ENCODE assay signal across 7 mouse cellular contexts in genomic region chr5:15935831-15936710, GRCm38 (mm10). TPM values are rescaled to one million over a fixed set of nuclear protein-coding genes. Genes with fewer than 3 reads are reported as not detected.
DNase-seq lines count a peak whose midpoint lies in the region; ATAC-seq and TF ChIP-seq lines count a peak whose summit lies in the region.

No protein-coding gene starts in this region.

- peak overlapping the region; percentile 97 for H3K27ac ChIP-seq in forebrain, postnatal 0 days (ENCODE audit: low read depth, low read length)
- peak overlapping the region; percentile 98 for H3K27ac ChIP-seq in midbrain, embryonic 13.5 days

- peak overlapping the region; percentile 72 for H3K4me3 ChIP-seq in forebrain, postnatal 0 days (ENCODE audit: low read depth, low read length)
- peak overlapping the region; percentile 69 for H3K4me3 ChIP-seq in midbrain, embryonic 13.5 days (replicated peaks)

- ATAC-seq in forebrain, postnatal 0 days, result no peak
- no peak for ATAC-seq in midbrain, embryonic 13.5 days

- no peaks in the 10 kb centered on the region for H3K9me3 ChIP-seq in forebrain, postnatal 0 days (ENCODE audit: low read length)
- no peaks in the 10 kb centered on the region for H3K9me3 ChIP-seq in midbrain, embryonic 13.5 days

- TF ChIP-seq CTCF in forebrain, postnatal 0 days (IDR thresholded peaks at IDR 0.05; ENCODE audit: low read depth), result no peak

- peak; percentile 19 for DNase-seq in left cerebral cortex, adult 11 months (ENCODE audit: low spot score)
- DNase-seq in left cerebral cortex, postnatal 36 days (ENCODE audit: low spot score in 2 of 2), result no peak
- peak; percentile 32 to 64 for DNase-seq in cerebellum, postnatal 14 days
- DNase-seq in forebrain, postnatal 0 days, result no peak
- no peak for DNase-seq in ovary, postnatal 10 days (ENCODE audit: low spot score)
- DNase-seq in urinary bladder, postnatal 14 days (ENCODE audit: low spot score), result no peak

- H3K4me1 ChIP-seq in forebrain, postnatal 0 days (ENCODE audit: insufficient read depth), result no peaks in the 10 kb centered on the region
- peaks cover 13% of the 10 kb centered on the region; the same call in 1 of the 2 replicates for H3K4me1 ChIP-seq in midbrain, embryonic 13.5 days (replicated peaks)

- peak overlapping the region; percentile 81 for H3K4me2 ChIP-seq in forebrain, postnatal 0 days (ENCODE audit: low read depth)
- H3K4me2 ChIP-seq in midbrain, embryonic 13.5 days (replicated peaks), result peak overlapping the region; percentile 70

- no peaks in the 10 kb centered on the region for H3K36me3 ChIP-seq in forebrain, postnatal 0 days (ENCODE audit: insufficient read depth)
- no peaks in the 10 kb centered on the region for H3K36me3 ChIP-seq in midbrain, embryonic 13.5 days

- intact Hi-C loops in left cerebral cortex, postnatal 36 days (cut with DNase I), result loop anchor here (2.0 to 10.0 kb wide), 2 partner anchors 69 to 359 kb away; no protein-coding TSS in a partner anchor

- WGBS in forebrain, postnatal 0 days, result 20% methylated on average over 14 of the region's 14 CpGs
- WGBS in midbrain, embryonic 13.5 days, result 19% methylated on average over 14 of the region's 14 CpGs

- no peaks in the 10 kb centered on the region for H3K27me3 ChIP-seq in forebrain, postnatal 0 days (ENCODE audit: insufficient read depth, low read length)
- peaks cover 49% of the 10 kb centered on the region for H3K27me3 ChIP-seq in midbrain, embryonic 13.5 days

- H3K9ac ChIP-seq in forebrain, postnatal 0 days, result peak overlapping the region; percentile 93
- peak overlapping the region; percentile 92 for H3K9ac ChIP-seq in midbrain, embryonic 13.5 days (replicated peaks)

RNA-seq across cellular contexts. Expression of gene Cacna2d1, which starts 1.6 kb away (rescaled TPM):
- total RNA-seq in left cerebral cortex, postnatal 36 days (2021), result 100 to 1,000 TPM; 187 to 210 TPM
- total RNA-seq in forebrain, postnatal 0 days (2014; rRNA removed), result 68.2 and 80.4 TPM in 2 replicates
- polyA plus RNA-seq in forebrain, postnatal 0 days (2015; fragmentation: Nextera tagmentation; extraction: Ambion mirVana), result 15.1 and 28.5 TPM in 2 replicates
- 41.9 and 51.6 TPM in 2 replicates for polyA plus RNA-seq in midbrain, embryonic 13.5 days (2015; fragmentation: Nextera tagmentation; extraction: Ambion mirVana)

Comparison
In these comparisons a context has a peak if more than half of its experiments do, and no peak if none do; other contexts are left out.
1. DNase-seq: peak in left cerebral cortex, adult 11 months (single experiment) and cerebellum, postnatal 14 days (2 of 2); none in left cerebral cortex, postnatal 36 days (0 of 2), forebrain, postnatal 0 days (single experiment), ovary, postnatal 10 days (single experiment) and urinary bladder, postnatal 14 days (single experiment).